Mouse (Mus musculus) frontal cortex, postnatal 36 days (tissue): ENCODE measurements at regions not wholly inside any gene's neighbourhood (a gene's known extent, or its start where the extent isn't known, plus 50 kb on each side); places are given as distances from the start of the nearest gene placed in this dataset.
"Not testable (repeated sequence)": the region's sequence is repeated elsewhere in the genome, so short reads cannot be mapped to it uniquely, and the experiment has no call there.

Experiments used
- DNase-seq, 2 experiments: peaks; one replicate each; pipeline ENCODE4 v3.0.0; 2022; ENCODE audit warnings: low spot score in 2 of 2

DNA sequence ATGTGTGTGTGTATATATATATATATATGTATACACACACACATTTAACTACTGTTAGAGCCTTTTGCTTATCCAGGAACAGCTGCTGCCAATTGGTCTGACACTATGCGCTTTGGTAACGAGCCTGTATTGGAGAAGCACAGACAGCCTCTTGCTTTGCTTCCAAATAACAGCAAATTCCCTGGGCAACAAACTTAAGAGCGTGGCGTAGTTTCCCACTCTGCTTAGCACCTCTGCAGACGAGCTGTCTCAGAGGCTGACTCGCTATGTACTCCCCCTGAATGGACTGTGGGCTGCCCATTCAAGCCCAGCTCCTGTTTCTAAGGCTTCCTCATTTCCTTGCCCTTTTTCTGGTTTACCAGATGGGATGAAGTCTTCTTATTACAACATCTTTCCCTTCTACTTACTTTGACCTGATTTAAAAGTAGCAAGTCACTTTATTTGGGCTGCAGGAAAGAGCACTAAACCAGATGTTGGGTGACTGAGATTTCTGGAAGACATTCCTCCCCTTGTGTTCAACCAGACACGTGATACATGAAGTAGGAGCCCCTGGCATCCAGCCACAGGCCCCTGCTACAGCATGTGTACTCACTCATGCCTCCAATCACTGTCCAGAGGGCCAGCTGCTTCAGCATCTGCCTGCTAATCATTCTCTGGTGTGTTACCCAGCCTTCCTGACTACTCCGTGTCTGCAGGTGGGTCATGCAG, 111.3 kb upstream of the Gmds start:
- no peak for DNase-seq

DNA sequence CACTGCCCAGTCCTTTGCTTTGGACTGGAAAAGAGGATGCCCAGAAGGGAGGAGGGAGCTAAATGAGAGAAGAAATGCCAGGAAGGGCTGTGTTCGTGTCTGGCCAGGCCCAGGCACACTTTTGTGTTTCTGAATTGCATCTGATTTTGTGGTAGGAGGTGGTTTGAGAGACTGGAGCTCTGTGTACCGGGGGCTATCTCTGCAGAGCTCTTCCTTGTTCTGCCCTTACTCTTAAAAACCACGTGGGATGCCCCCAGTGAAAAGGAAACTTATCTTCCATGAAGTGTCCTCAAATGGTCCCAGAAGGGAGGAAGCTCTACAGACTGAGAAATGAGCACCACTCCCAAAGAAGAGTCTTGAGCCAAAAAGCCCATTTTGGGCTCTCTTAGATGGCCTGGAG, 106.0 kb upstream of the Gmds start:
- DNase-seq, result no peak

DNA sequence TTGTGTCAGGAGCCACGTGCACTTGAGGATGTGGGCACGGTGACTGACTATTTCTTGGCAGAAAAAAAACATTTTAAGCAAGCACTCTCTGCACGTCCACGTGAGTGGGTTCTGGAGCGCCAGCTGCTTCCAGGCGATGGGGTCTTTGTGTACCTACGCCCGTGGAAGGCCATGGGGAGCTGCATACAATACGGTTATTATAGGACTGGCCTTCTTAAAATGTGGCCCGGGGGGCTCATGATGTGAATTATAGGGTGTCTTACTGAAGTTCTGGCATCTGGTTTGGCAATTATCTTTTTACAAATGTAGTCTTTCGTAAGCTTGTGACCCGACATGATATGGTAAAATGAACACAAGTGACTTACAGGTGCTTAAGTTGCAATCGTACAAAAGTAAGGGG, 103.5 kb upstream of the Gmds start:
- no peak for DNase-seq

- no peak for DNase-seq
These were observed 96.6 kb upstream of the Gmds start for GRCm38 (mm10) chr13:32435136-32435535.

DNA sequence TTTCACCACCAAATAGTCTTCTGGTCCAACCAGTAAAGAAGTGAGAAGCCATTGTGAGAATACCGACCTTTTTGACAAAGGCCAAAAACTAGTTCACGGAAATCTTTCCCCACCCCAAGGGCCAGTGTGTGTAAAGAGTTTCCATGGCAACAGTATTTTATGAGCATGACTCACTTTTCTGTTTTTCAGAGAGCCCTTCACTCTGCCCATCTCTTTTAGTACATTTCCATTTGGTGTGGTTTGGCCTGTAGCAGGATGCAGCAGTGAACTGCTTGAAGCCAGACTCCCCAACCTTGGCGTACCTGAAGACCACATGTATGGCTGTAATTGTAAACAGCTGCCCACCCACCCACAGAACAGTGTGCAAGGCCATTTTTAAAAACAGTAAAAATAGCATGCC, 89.9 kb upstream of the Gmds start:
- no peak for DNase-seq

DNA sequence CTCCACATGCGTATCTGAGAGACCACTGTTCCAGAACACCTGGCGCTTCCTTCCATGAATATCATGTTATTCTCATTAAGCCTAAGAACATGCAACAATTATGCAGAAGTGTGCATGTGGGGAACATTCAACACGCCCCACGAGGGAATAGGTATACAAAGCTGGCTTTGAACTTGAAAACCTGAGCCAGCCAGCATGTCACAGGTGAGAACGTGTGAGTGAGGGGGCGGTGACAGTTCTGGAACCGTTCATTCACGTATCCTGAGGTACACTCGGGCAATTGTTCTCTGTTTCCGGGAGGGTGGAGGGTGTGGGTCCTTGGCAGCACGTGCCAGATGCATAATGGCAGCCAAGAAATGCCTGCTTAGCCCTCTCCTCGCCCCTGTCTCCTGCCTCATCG, 88.4 kb upstream of the Gmds start:
- no peak for DNase-seq

GRCm38 (mm10) chr13:32426199-32426598, 87.7 kb upstream of the Gmds start:
- peak; percentile 40 to 44 for DNase-seq

- not testable (repeated sequence) for DNase-seq
These were observed 86.0 kb upstream of the Gmds start for GRCm38 (mm10) chr13:32424543-32424942.

DNA sequence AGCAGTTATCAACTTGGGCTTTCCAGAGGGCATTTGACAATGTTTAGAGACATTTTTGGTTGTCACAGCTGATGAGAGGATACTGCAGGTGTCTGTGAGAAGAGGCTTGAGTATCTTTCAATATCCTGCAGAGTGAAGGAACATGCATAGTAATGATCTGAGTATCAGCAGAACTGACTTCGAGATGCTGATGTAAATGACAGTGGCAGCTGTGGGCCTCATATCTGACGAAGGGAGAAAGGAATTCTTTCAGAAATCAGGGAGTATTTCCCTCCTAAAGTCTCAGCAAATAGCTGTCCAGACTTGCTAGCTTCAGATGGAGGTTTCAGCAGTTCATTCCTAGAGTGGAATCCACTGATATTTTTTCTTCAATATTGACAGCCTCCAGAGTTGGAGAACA, 83.9 kb upstream of the Gmds start:
- DNase-seq, result no peak

DNA sequence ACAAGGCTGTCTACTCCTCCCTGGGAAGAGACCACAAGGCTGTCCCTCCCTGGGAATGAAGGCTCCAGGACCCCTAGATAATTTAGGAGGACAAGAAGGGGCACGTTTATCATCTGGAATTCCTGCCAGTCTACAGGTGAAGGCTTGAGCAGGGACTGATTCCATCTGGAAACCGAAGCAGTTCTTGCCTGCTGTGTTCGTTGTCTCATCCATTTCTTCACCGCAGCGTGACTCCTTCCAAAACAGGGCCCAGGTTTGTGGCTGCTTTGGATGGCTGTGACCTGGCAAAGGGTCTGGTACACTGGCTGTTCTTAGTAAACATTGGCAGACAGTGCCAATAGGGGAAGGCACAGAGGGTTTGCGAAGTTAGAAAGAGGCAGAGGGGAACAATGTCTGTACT, 80.8 kb upstream of the Gmds start:
- DNase-seq, result no peak

DNA sequence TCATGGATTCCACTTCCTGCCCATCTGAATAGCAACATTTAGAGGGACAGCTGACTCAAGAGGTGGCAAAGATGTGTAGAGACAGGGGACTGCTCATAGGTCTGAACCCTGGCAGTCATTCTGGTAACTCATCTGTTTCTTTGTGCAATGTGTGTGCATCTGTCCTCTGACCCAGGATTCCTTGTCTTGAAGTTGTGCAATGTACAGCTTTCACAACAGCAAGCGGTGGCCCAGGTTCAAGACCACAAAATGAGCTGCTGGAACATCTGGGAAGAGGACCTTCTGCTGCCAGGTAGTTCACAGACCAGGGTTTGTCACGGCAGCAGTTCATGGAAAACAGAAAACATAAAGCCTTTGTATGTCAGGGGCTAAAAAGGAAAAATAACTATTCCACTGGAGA, 80.1 kb upstream of the Gmds start:
- DNase-seq, result no peak

- DNase-seq, result no peak
These were observed 79.4 kb upstream of the Gmds start for GRCm38 (mm10) chr13:32417907-32418306.

- peak; percentile 62 to 80 for DNase-seq
These were observed 72.9 kb upstream of the Gmds start for GRCm38 (mm10) chr13:32411287-32411935.

- DNase-seq, result no peak
These were observed 71.5 kb upstream of the Gmds start for GRCm38 (mm10) chr13:32410065-32410464.

GRCm38 (mm10) chr13:32398616-32399015, 60.1 kb upstream of the Gmds start:
- no peak for DNase-seq
